27 mouse cellular contexts compared by ENCODE assay signal in genomic region chr14:57075537-57075936, GRCm38 (mm10). TPM values are rescaled to one million over a fixed set of nuclear protein-coding genes. Genes with fewer than 3 reads are reported as not detected.
DNase-seq lines count a peak whose midpoint lies in the region; ATAC-seq and TF ChIP-seq lines count a peak whose summit lies in the region.
"Had no signal": no experiment of that assay in that cellular context is flagged by ENCODE, and none has a peak within 500 bp of the region (broad histone marks: within the 10 kb centered on the region; RNA-seq: fewer than 3 reads in every experiment).

No protein-coding gene starts in this region.

- H3K4me2 ChIP-seq in forebrain, postnatal 0 days (ENCODE audit: low read depth), result no peak overlapping the region
- H3K4me2 ChIP-seq in forebrain, embryonic 12.5 days, result no peak overlapping the region
- H3K4me2 ChIP-seq: embryonic facial prominence, embryonic 15.5 days; forebrain, embryonic 15.5 days; heart, embryonic 11.5 days; lung, embryonic 15.5 days; midbrain, embryonic 13.5 days; neural tube, embryonic 12.5 days had no signal

- H3K4me3 ChIP-seq in forebrain, postnatal 0 days (ENCODE audit: low read depth, low read length), result no peak overlapping the region
- H3K4me3 ChIP-seq in forebrain, embryonic 12.5 days (replicated peaks), result no peak overlapping the region
- H3K4me3 ChIP-seq in lung, adult 2 months (replicated peaks; ENCODE audit: extremely low read depth, low read depth, low read length), result no peak overlapping the region
- no peak overlapping the region for H3K4me3 ChIP-seq in MEL (ENCODE audit: control insufficient read depth in 1 of 2, insufficient read depth in 1 of 2, low read depth in 2 of 2, low read length in 2 of 2)
- H3K4me3 ChIP-seq: embryonic facial prominence, embryonic 15.5 days; forebrain, embryonic 15.5 days; left cerebral cortex, adult 2 months; lung, embryonic 15.5 days; midbrain, embryonic 13.5 days; neural tube, embryonic 12.5 days had no signal

- no peaks in the 10 kb centered on the region for H3K36me3 ChIP-seq in forebrain, postnatal 0 days (ENCODE audit: insufficient read depth)
- H3K36me3 ChIP-seq in forebrain, embryonic 12.5 days (replicated peaks), result no peaks in the 10 kb centered on the region
- H3K36me3 ChIP-seq in MEL (ENCODE audit: control insufficient read depth in 1 of 2, insufficient read depth in 2 of 2, low read length in 2 of 2), result no peaks in the 10 kb centered on the region
- H3K36me3 ChIP-seq: embryonic facial prominence, embryonic 15.5 days; forebrain, embryonic 15.5 days; lung, embryonic 15.5 days; midbrain, embryonic 13.5 days; neural tube, embryonic 12.5 days had no signal

- no peaks in the 10 kb centered on the region for H3K27me3 ChIP-seq in forebrain, postnatal 0 days (ENCODE audit: insufficient read depth, low read length)
- H3K27me3 ChIP-seq in forebrain, embryonic 12.5 days, result no peaks in the 10 kb centered on the region
- 0 out of 4 replicates have a peak, but pooled peaks cover 0 to 1% of the 10 kb centered on the region in 2 experiments for H3K27me3 ChIP-seq in MEL (ENCODE audit: control insufficient read depth in 1 of 2, insufficient read depth in 2 of 2, low read length in 2 of 2)
- H3K27me3 ChIP-seq: embryonic facial prominence, embryonic 15.5 days; forebrain, embryonic 15.5 days; lung, embryonic 15.5 days; midbrain, embryonic 13.5 days; neural tube, embryonic 12.5 days had no signal

- DNase-seq in forebrain, postnatal 0 days, result no peak
- DNase-seq in kidney, postnatal 10 days, result peak; percentile 29
- no peak for DNase-seq in kidney, adult 18-20 months
- DNase-seq in lung, adult 2 months, result no peak
- DNase-seq in lung, postnatal 4 days, result no peak
- no peak for DNase-seq in MEL (ENCODE audit: low read depth, low spot score)
- DNase-seq in thymus, postnatal 14 days, result no peak
- DNase-seq: adrenal gland, postnatal 14 days; cerebellum, adult 8-10 months; gastrocnemius, postnatal 14 days; heart, adult 11 months; heart, postnatal 14 days; right cerebral cortex, postnatal 14 days; spleen, adult 18-20 months had no signal

- H3K79me2 ChIP-seq in MEL (ENCODE audit: control insufficient read depth, insufficient read depth, low read length, poor library complexity), result no peaks in the 10 kb centered on the region

- TF ChIP-seq EP300 in MEL (IDR thresholded peaks at IDR 0.05; ENCODE audit: low read depth in 1 of 2, low read length in 2 of 2), result no peak

- ATAC-seq in forebrain, postnatal 0 days, result no peak
- ATAC-seq in forebrain, embryonic 12.5 days (ENCODE audit: low FRiP score), result no peak
- ATAC-seq: forebrain, embryonic 15.5 days; midbrain, embryonic 13.5 days had no signal

- no peak overlapping the region for H3K9ac ChIP-seq in forebrain, postnatal 0 days
- no peak overlapping the region for H3K9ac ChIP-seq in forebrain, embryonic 12.5 days
- H3K9ac ChIP-seq in MEL (ENCODE audit: control insufficient read depth, low read depth, low read length, poor library complexity, severe bottlenecking), result no peak overlapping the region
- H3K9ac ChIP-seq: embryonic facial prominence, embryonic 15.5 days; forebrain, embryonic 15.5 days; lung, embryonic 15.5 days; midbrain, embryonic 13.5 days; neural tube, embryonic 12.5 days had no signal

- peak; percentile 8 for TF ChIP-seq RAD21 in MEL (IDR thresholded peaks at IDR 0.05; ENCODE audit: low read depth, low read length)

- 0 out of 2 replicates have a peak, but pooled peaks have one; percentile 5 for TF ChIP-seq CTCF in forebrain, postnatal 0 days (IDR thresholded peaks at IDR 0.05; ENCODE audit: low read depth)
- TF ChIP-seq CTCF in lung, adult 2 months (IDR thresholded peaks at IDR 0.05; ENCODE audit: insufficient read depth, low read length), result 0 out of 2 replicates have a peak, but pooled peaks have one; percentile 6
- TF ChIP-seq CTCF in MEL (IDR thresholded peaks at IDR 0.05 in 2 of 3, conservative IDR thresholded peaks at IDR 0.05 in 1 of 3; ENCODE audit: control insufficient read depth in 1 of 3, insufficient read depth in 1 of 3, low read depth in 2 of 3, low read length in 3 of 3, poor library complexity in 1 of 3, severe bottlenecking in 1 of 3), result peak in 2 of 3 experiments; percentile 4 to 5; a peak in 2 of 6 replicates

- 86% methylated on average over 6 of the region's 6 CpGs for WGBS in forebrain, postnatal 0 days
- 86% methylated on average over 6 of the region's 6 CpGs for WGBS in forebrain, embryonic 12.5 days
- WGBS in lung, adult 2 months, result 83% methylated on average over 6 of the region's 6 CpGs

- no peaks in the 10 kb centered on the region for H3K9me3 ChIP-seq in forebrain, postnatal 0 days (ENCODE audit: low read length)
- no peaks in the 10 kb centered on the region for H3K9me3 ChIP-seq in forebrain, embryonic 12.5 days
- H3K9me3 ChIP-seq in MEL (replicated peaks; ENCODE audit: insufficient read depth, low read length), result no peaks in the 10 kb centered on the region
- H3K9me3 ChIP-seq: embryonic facial prominence, embryonic 15.5 days; forebrain, embryonic 15.5 days; lung, embryonic 15.5 days; midbrain, embryonic 13.5 days; neural tube, embryonic 12.5 days had no signal

- no peaks in the 10 kb centered on the region for H3K4me1 ChIP-seq in forebrain, postnatal 0 days (ENCODE audit: insufficient read depth)
- no peaks in the 10 kb centered on the region for H3K4me1 ChIP-seq in forebrain, embryonic 12.5 days
- no peaks in the 10 kb centered on the region for H3K4me1 ChIP-seq in lung, adult 2 months (ENCODE audit: control insufficient read depth, insufficient read depth, low read length)
- no peaks in the 10 kb centered on the region for H3K4me1 ChIP-seq in MEL (ENCODE audit: control insufficient read depth in 1 of 2, insufficient read depth in 2 of 2, low read length in 2 of 2)
- H3K4me1 ChIP-seq: forebrain, embryonic 15.5 days; lung, embryonic 15.5 days; midbrain, embryonic 13.5 days; neural tube, embryonic 12.5 days had no signal

- TF ChIP-seq POLR2A in lung, adult 2 months (IDR thresholded peaks at IDR 0.05; ENCODE audit: borderline replicate concordance, extremely low read depth, low read depth, low read length), result no peak
- no peak for TF ChIP-seq POLR2A in MEL (IDR thresholded peaks at IDR 0.05; ENCODE audit: control insufficient read depth in 1 of 2, insufficient read depth in 1 of 2, low read depth in 1 of 2, low read length in 2 of 2, poor library complexity in 1 of 2)

- H3K27ac ChIP-seq in forebrain, postnatal 0 days (ENCODE audit: low read depth, low read length), result no peak overlapping the region
- no peak overlapping the region for H3K27ac ChIP-seq in forebrain, embryonic 12.5 days
- H3K27ac ChIP-seq in MEL (ENCODE audit: control insufficient read depth, low read depth, low read length), result no peak overlapping the region
- H3K27ac ChIP-seq: embryonic facial prominence, embryonic 15.5 days; forebrain, embryonic 15.5 days; left cerebral cortex, adult 2 months; lung, embryonic 15.5 days; midbrain, embryonic 13.5 days; neural tube, embryonic 12.5 days had no signal

TF ChIP-seq in MEL, 35 proteins besides CTCF, POLR2A, EP300 and RAD21 (continues in another document):
- TF ChIP-seq MAX (IDR thresholded peaks at IDR 0.05; ENCODE audit: low read length), result no peak
- TF ChIP-seq UBTF (IDR thresholded peaks at IDR 0.05; ENCODE audit: borderline replicate concordance, insufficient read depth, low read depth, low read length), result no peak
- no peak for TF ChIP-seq GABPA (IDR thresholded peaks at IDR 0.05; ENCODE audit: low read depth, low read length)
- TF ChIP-seq TCF12 (IDR thresholded peaks at IDR 0.05; ENCODE audit: low read depth, low read length), result no peak
- TF ChIP-seq MAFK (IDR thresholded peaks at IDR 0.05; ENCODE audit: borderline replicate concordance, low read depth, low read length), result no peak
- no peak for TF ChIP-seq ZC3H11A (IDR thresholded peaks at IDR 0.05; ENCODE audit: low read depth, low read length)
- TF ChIP-seq MYC (IDR thresholded peaks at IDR 0.05; ENCODE audit: low read depth, low read length), result no peak
- TF ChIP-seq RCOR1 (IDR thresholded peaks at IDR 0.05; ENCODE audit: low read depth, low read length), result no peak
- no peak for TF ChIP-seq HCFC1 (IDR thresholded peaks at IDR 0.05; ENCODE audit: low read depth, low read length)
- TF ChIP-seq MXI1 (IDR thresholded peaks at IDR 0.05; ENCODE audit: low read depth, low read length), result no peak

RNA-seq across cellular contexts. Expression of gene Gja3, which starts 17.6 kb away (rescaled TPM):
- 0.38 and 8.3 TPM in 2 replicates for total RNA-seq in forebrain, postnatal 0 days (2014; rRNA removed)
- polyA plus RNA-seq in forebrain, postnatal 0 days (2015; fragmentation: Nextera tagmentation; extraction: Ambion mirVana), result 0.48 and 0.59 TPM in 2 replicates
- polyA plus RNA-seq in forebrain, embryonic 12.5 days (2016; fragmentation: Nextera tagmentation; extraction: Ambion mirVana), result 0.37 and 0.46 TPM in 2 replicates
- polyA plus RNA-seq in lung, adult 2 months (2012; rRNA removed), result 0.24 and 0.97 TPM in 2 replicates
- total RNA-seq in MEL (2012; rRNA removed), result not detected in 2 replicates
- polyA plus RNA-seq in MEL (2012; ENCODE audit: insufficient read depth in 1 of 2, insufficient read length in 2 of 2, low read depth in 1 of 2, low replicate concordance in 2 of 2, missing spikeins in 1 of 2), result not detected
- total RNA-seq: adrenal gland, postnatal 14 days; megakaryocyte progenitor cell, adult 5-6 weeks had no signal
- polyA plus RNA-seq: hindbrain, embryonic 11.5 days had no signal

RNA-seq across cellular contexts. Expression of gene Gjb2, which starts 29.0 kb away (rescaled TPM):
- 9.6 and 11.3 TPM in 2 replicates for total RNA-seq in forebrain, postnatal 0 days (2014; rRNA removed)
- 12.8 and 14.4 TPM in 2 replicates for polyA plus RNA-seq in forebrain, postnatal 0 days (2015; fragmentation: Nextera tagmentation; extraction: Ambion mirVana)
- polyA plus RNA-seq in forebrain, embryonic 12.5 days (2016; fragmentation: Nextera tagmentation; extraction: Ambion mirVana), result 6.7 and 12.5 TPM in 2 replicates
- 1.7 and 18.7 TPM in 2 replicates for polyA plus RNA-seq in lung, adult 2 months (2012; rRNA removed)
- not detected in 2 replicates for total RNA-seq in MEL (2012; rRNA removed)
- polyA plus RNA-seq in MEL (2012; ENCODE audit: insufficient read depth in 1 of 2, insufficient read length in 2 of 2, low read depth in 1 of 2, low replicate concordance in 2 of 2, missing spikeins in 1 of 2), result not detected
- total RNA-seq: megakaryocyte progenitor cell, adult 5-6 weeks had no signal

RNA-seq across cellular contexts. Expression of gene Gm4491, which starts 40.1 kb away (rescaled TPM):
- total RNA-seq in forebrain, postnatal 0 days (2014; rRNA removed), result 0.24 TPM in 1 of 2 replicates, not detected in the other
- not detected in 2 replicates for polyA plus RNA-seq in forebrain, postnatal 0 days (2015; fragmentation: Nextera tagmentation; extraction: Ambion mirVana)
- polyA plus RNA-seq in forebrain, embryonic 12.5 days (2016; fragmentation: Nextera tagmentation; extraction: Ambion mirVana), result not detected in 2 replicates
- polyA plus RNA-seq in lung, adult 2 months (2012; rRNA removed), result not detected in 2 replicates
- not detected in 2 replicates for total RNA-seq in MEL (2012; rRNA removed)
- polyA plus RNA-seq in MEL (2012; ENCODE audit: insufficient read depth in 1 of 2, insufficient read length in 2 of 2, low read depth in 1 of 2, low replicate concordance in 2 of 2, missing spikeins in 1 of 2), result not detected
- total RNA-seq: adrenal gland, postnatal 14 days; gastrocnemius, postnatal 14 days; heart, postnatal 14 days; megakaryocyte progenitor cell, adult 5-6 weeks had no signal
- polyA plus RNA-seq: brain, embryonic 14.5 days; embryonic facial prominence, embryonic 15.5 days; forebrain, embryonic 15.5 days; heart, embryonic 11.5 days; hindbrain, embryonic 11.5 days; limb, embryonic 14.5 days; lung, embryonic 15.5 days; neural tube, embryonic 12.5 days; testis, adult 2 months had no signal

RNA-seq across cellular contexts. Expression of gene Gjb6, which starts 57.9 kb away (rescaled TPM):
- 13.8 and 18.3 TPM in 2 replicates for total RNA-seq in forebrain, postnatal 0 days (2014; rRNA removed)
- 18.1 and 18.7 TPM in 2 replicates for polyA plus RNA-seq in forebrain, postnatal 0 days (2015; fragmentation: Nextera tagmentation; extraction: Ambion mirVana)
- polyA plus RNA-seq in forebrain, embryonic 12.5 days (2016; fragmentation: Nextera tagmentation; extraction: Ambion mirVana), result 3.2 and 3.7 TPM in 2 replicates
- 5.2 and 15.0 TPM in 2 replicates for polyA plus RNA-seq in lung, adult 2 months (2012; rRNA removed)
- not detected in 2 replicates for total RNA-seq in MEL (2012; rRNA removed)
- not detected for polyA plus RNA-seq in MEL (2012; ENCODE audit: insufficient read depth in 1 of 2, insufficient read length in 2 of 2, low read depth in 1 of 2, low replicate concordance in 2 of 2, missing spikeins in 1 of 2)
- total RNA-seq: adrenal gland, postnatal 14 days; gastrocnemius, postnatal 14 days; heart, postnatal 14 days; megakaryocyte progenitor cell, adult 5-6 weeks had no signal
- polyA plus RNA-seq: testis, adult 2 months had no signal
